Mouse (Mus musculus) midbrain, embryonic 15.5 days (tissue): Measurements from ENCODE around the gene Pecam1. TPM values are rescaled to one million over a fixed set of nuclear protein-coding genes. Genes with fewer than 3 reads are reported as not detected.

ENCODE experiments used
- microRNA-seq: library from miRNA; unstranded; fragments of <30 nt; microRNA quantifications from one replicate; pipeline ENCODE4, GENCODE M21; 2016
- polyA plus RNA-seq: library from polyadenylated mRNA; unstranded; fragments of >200 nt; fragmentation: Nextera tagmentation; extraction: Ambion mirVana; gene quantifications from 2 replicates; pipeline ENCODE4 v1.2.1, GENCODE M21; 2015

The Pecam1 gene
- polyA plus RNA-seq, 1 experiment from 2014 or later, result 15.1 TPM

Small RNA genes within 50 kb of the gene (microRNA-seq; reads per million reads assigned to microRNA genes)
- not detected for gene Gm25994
- 16.9 reads per million, percentile 34 among the genes with 10 or more reads in this experiment for gene Mir3064

Other genes with a start within 250 kb of the Pecam1 start
- gene Tex2, start 137.2 kb downstream of the Pecam1 start, polyA plus RNA-seq, result 31.3 and 32.1 TPM in 2 replicates
- gene Milr1, start 598 bp upstream of the Pecam1 start, polyA plus RNA-seq, result 0.79 and 0.88 TPM in 2 replicates
- 9.6 and 10.4 TPM in 2 replicates for gene Polg2, start 28.9 kb upstream of the Pecam1 start, polyA plus RNA-seq
- gene Ddx5, start 38.6 kb upstream of the Pecam1 start, polyA plus RNA-seq, result 370 and 394 TPM in 2 replicates
- gene Cep95, start 38.6 kb upstream of the Pecam1 start, polyA plus RNA-seq, result 17.0 and 17.3 TPM in 2 replicates
- gene Smurf2, start 170.1 kb upstream of the Pecam1 start, polyA plus RNA-seq, result 14.0 and 15.1 TPM in 2 replicates
- gene Kpna2, start 248.9 kb upstream of the Pecam1 start, polyA plus RNA-seq, result 154 and 163 TPM in 2 replicates